Mouse (Mus musculus): Measurements from ENCODE around the gene Lzts2. TPM values are rescaled to one million over a fixed set of nuclear protein-coding genes. Genes with fewer than 3 reads are reported as not detected.
"Not testable (repeated sequence)": the region's sequence is repeated elsewhere in the genome, so short reads cannot be mapped to it uniquely, and the experiment has no call there.

Lzts2 gene
- polyA plus RNA-seq, 1 experiment from 2014 or later = 71.0 TPM

DNA sequence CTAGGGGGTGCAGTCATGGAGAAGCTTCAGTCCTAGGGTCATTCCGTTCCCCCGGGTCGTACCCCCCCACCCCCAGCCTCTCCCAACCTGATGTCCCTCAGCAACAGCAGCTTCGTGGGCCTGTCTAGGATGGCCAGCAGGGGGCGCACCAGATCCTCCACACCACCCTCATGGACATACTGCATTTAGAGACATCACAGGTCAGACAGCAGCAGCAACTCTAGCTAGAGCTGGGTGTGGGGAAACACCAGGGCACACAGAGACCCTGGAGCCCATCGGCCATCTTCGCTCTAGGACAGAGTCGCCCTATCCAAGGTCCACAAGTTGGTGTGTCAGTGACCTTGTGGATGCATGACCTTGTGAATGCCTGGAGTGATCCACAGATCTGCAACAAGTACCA lies 15.9 kb downstream of the Lzts2 start:
- no peak for ATAC-seq (ENCODE audit: low FRiP score)
- 49% methylated on average over 8 of the region's 8 CpGs for WGBS
- no peak overlapping the region for H3K4me3 ChIP-seq

GRCm38 (mm10) chr19:45030746-45031693 lies 16.8 kb downstream of the Lzts2 start:
- Histone ChIP-seq H3K27ac (no peak overlapping the region), H3K9ac (no peak overlapping the region), H3K4me1 (peaks cover 27% of the 10 kb centered on the region), H3K4me3 (no peak overlapping the region), H3K27me3 (peaks cover under 1% of the 10 kb centered on the region; the same call in 1 of the 2 replicates), H3K9me3 (replicated peaks) (no peaks in the 10 kb centered on the region), H3K36me3 (peaks cover 19% of the 10 kb centered on the region), H3K4me2 (replicated peaks) (peak overlapping the region; percentile 19)
- peak; percentile 21; the same call in 1 of the 2 replicates for ATAC-seq (ENCODE audit: low FRiP score)
- 42% methylated on average over 20 of the region's 20 CpGs for WGBS

More for the DNA sequence above, 15.9 kb downstream of the Lzts2 start:
- H3K36me3 ChIP-seq = peaks cover 28% of the 10 kb centered on the region
- no peak overlapping the region for H3K9ac ChIP-seq
- H3K4me2 ChIP-seq (replicated peaks) = no peak overlapping the region
- no peaks in the 10 kb centered on the region for H3K9me3 ChIP-seq (replicated peaks)
- H3K4me1 ChIP-seq = peaks cover 27% of the 10 kb centered on the region
- no peaks in the 10 kb centered on the region for H3K27me3 ChIP-seq
- no peak overlapping the region for H3K27ac ChIP-seq

DNA sequence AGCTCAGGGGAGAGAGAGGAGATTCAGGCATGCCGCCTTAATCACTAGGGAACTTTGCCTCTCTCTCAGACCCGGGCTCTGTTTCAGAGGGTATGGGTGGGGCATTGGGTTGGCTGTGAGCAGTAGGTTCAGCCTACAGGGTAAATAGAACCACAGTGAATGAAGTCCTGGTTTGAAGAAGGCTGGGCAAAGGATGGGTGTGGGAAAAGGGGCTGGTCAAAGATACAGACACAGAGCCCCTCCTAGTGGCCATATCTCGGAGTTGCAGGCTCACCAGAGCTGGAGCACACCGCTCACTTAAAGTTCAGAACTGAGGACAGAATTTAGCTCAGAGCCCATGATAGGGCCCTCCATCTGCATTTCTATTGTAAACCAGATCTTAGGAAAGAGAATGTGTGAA lies 17.6 kb downstream of the Lzts2 start:
- Histone ChIP-seq H3K9me3 (replicated peaks) (no peaks in the 10 kb centered on the region), H3K36me3 (peaks cover 12% of the 10 kb centered on the region), H3K4me2 (replicated peaks) (no peak overlapping the region), H3K27ac (no peak overlapping the region), H3K9ac (no peak overlapping the region), H3K4me1 (peaks cover 27% of the 10 kb centered on the region), H3K4me3 (no peak overlapping the region), H3K27me3 (peaks cover 7% of the 10 kb centered on the region; the same call in 1 of the 2 replicates)
- peak; percentile 29; the same call in 1 of the 2 replicates for ATAC-seq (ENCODE audit: low FRiP score)
- WGBS = 19% methylated on average over 4 of the region's 4 CpGs

DNA sequence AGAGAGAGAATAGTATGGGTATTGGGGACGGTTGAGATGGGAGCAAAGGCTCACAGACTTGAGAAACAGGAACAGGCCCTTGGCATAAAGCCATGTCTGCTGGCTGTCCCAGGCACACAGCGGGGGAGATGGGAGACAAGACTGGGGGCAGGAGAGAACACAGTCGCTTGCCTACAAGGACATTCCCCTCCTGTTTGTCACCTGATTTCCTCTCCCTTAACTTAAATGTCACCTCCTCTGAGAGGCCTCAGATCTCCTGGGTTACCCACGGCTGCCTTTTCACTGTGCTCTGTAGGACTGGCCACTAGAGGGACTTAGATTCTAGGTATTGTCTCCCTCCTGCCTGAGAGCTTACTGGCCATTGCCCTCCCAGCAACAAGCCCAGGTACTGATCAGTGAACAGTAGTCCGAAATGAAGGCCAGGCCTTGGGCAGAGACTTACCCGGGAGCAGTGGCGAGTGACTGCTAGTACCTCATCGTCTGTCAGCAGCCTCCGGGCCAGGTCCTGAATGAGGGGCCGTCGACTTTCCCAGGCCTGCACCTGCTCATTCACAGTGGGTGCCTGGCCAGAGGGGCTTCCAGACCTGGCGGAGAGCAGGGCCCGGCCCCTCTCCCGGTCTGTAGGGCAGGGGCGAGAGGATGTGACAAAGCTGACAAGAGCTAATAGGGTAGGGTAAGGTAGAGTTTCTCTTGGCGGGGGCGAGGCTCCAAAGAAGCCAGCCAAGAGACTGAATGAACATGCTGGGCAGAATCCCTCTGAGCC lies 18.5 kb downstream of the Lzts2 start:
- no peak for ATAC-seq (ENCODE audit: low FRiP score)
- H3K4me2 ChIP-seq (replicated peaks) = no peak overlapping the region
- H3K4me3 ChIP-seq = no peak overlapping the region
- H3K36me3 ChIP-seq = 0 out of 2 replicates have a peak, but pooled peaks cover 4% of the 10 kb centered on the region
- H3K27ac ChIP-seq = no peak overlapping the region
- WGBS = 49% methylated on average over 17 of the region's 17 CpGs
- peaks cover 21% of the 10 kb centered on the region for H3K4me1 ChIP-seq
- no peaks in the 10 kb centered on the region for H3K9me3 ChIP-seq (replicated peaks)
- H3K9ac ChIP-seq = no peak overlapping the region
- peaks cover 10% of the 10 kb centered on the region; the same call in 1 of the 2 replicates for H3K27me3 ChIP-seq

- Histone ChIP-seq H3K27me3 (peaks cover 31% of the 10 kb centered on the region), H3K36me3 (no peaks in the 10 kb centered on the region), H3K4me2 (replicated peaks) (no peak overlapping the region), H3K9me3 (replicated peaks) (no peaks in the 10 kb centered on the region), H3K9ac (no peak overlapping the region), H3K4me1 (peaks cover 11% of the 10 kb centered on the region), H3K27ac (no peak overlapping the region), H3K4me3 (no peak overlapping the region)
- WGBS = 32% methylated on average over 14 of the region's 16 CpGs
- ATAC-seq (ENCODE audit: low FRiP score) = no peak
Measured at GRCm38 (mm10) chr19:45036867-45037266, 22.7 kb downstream of the Lzts2 start.

GRCm38 (mm10) chr19:45038198-45038597 lies 24.0 kb downstream of the Lzts2 start:
- not testable (repeated sequence) for H3K4me1 ChIP-seq; H3K4me3 ChIP-seq; H3K9me3 ChIP-seq (replicated peaks); H3K4me2 ChIP-seq (replicated peaks); H3K36me3 ChIP-seq; H3K9ac ChIP-seq; ATAC-seq (ENCODE audit: low FRiP score); H3K27ac ChIP-seq
- H3K27me3 ChIP-seq = peaks cover 36% of the 10 kb centered on the region
- WGBS = 91% methylated on average over 7 of the region's 7 CpGs

- no peak overlapping the region for H3K9ac ChIP-seq
- no peaks in the 10 kb centered on the region for H3K9me3 ChIP-seq (replicated peaks)
- no peak overlapping the region for H3K27ac ChIP-seq
- peak; percentile 21; the same call in 1 of the 2 replicates for ATAC-seq (ENCODE audit: low FRiP score)
- H3K36me3 ChIP-seq = no peaks in the 10 kb centered on the region
- no peak overlapping the region for H3K4me2 ChIP-seq (replicated peaks)
- no peak overlapping the region for H3K4me3 ChIP-seq
- WGBS = 51% methylated on average over 13 of the region's 13 CpGs
- H3K4me1 ChIP-seq = peaks cover 2% of the 10 kb centered on the region; the same call in 1 of the 2 replicates
- peaks cover 52% of the 10 kb centered on the region for H3K27me3 ChIP-seq
Measured at GRCm38 (mm10) chr19:45040214-45040613, 26.0 kb downstream of the Lzts2 start.

GRCm38 (mm10) chr19:45044389-45044927 lies 30.2 kb downstream of the Lzts2 start:
- ATAC-seq (ENCODE audit: low FRiP score) = no peak
- WGBS = 60% methylated on average over 11 of the region's 11 CpGs
- no peak overlapping the region for H3K4me2 ChIP-seq (replicated peaks)
- H3K36me3 ChIP-seq = no peaks in the 10 kb centered on the region
- peaks cover 35% of the 10 kb centered on the region for H3K4me1 ChIP-seq
- H3K4me3 ChIP-seq = no peak overlapping the region
- no peak overlapping the region for H3K9ac ChIP-seq
- no peaks in the 10 kb centered on the region for H3K9me3 ChIP-seq (replicated peaks)
- no peak overlapping the region for H3K27ac ChIP-seq
- H3K27me3 ChIP-seq = peaks cover 50% of the 10 kb centered on the region

- Histone ChIP-seq H3K4me3 (no peak overlapping the region), H3K4me2 (replicated peaks) (no peak overlapping the region), H3K27me3 (peaks cover 42% of the 10 kb centered on the region), H3K36me3 (no peaks in the 10 kb centered on the region), H3K9me3 (replicated peaks) (no peaks in the 10 kb centered on the region), H3K9ac (no peak overlapping the region), H3K4me1 (peaks cover 34% of the 10 kb centered on the region), H3K27ac (no peak overlapping the region)
- WGBS = 36% methylated on average over 15 of the region's 15 CpGs
- ATAC-seq (ENCODE audit: low FRiP score) = no peak
Measured at GRCm38 (mm10) chr19:45045236-45045635, 31.0 kb downstream of the Lzts2 start.

DNA sequence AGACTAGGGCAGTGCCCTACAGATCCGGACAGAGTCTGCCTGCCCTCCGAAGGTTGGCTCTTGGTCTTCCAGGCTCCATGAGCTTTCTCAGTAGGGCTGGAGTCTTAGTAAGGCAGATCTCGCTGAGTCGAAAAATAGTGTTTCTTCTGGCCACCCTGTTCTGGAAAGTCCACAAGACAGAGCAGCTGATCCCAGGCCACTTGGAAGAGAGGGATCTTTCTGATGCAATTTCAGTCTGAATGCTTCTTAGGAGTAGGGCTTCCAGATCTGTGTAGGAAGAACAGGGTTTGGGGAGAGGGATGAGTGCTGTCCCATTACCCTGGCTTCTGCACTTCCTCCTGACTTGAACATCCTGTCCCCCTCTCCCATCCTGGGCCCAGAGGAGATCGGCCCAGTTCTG lies 31.4 kb downstream of the Lzts2 start, which contains the start of gene Pdzd7:
Pdzd7 (minus strand) TSS at position 67 of the 400 bp plus-strand sequence.
- Histone ChIP-seq H3K27ac (no peak within 1 kb of the TSS), H3K4me2 (replicated peaks) (peak within 1 kb of the TSS; percentile 71), H3K9me3 (replicated peaks) (no peaks in the 10 kb centered on the region), H3K36me3 (0 out of 2 replicates have a peak, but pooled peaks cover 2% of the 10 kb centered on the region), H3K4me1 (peaks cover 34% of the 10 kb centered on the region), H3K4me3 (peak within 1 kb of the TSS; percentile 49), H3K27me3 (peaks cover 38% of the 10 kb centered on the region), H3K9ac (peak within 1 kb of the TSS; percentile 69)
- no peak for ATAC-seq (ENCODE audit: low FRiP score)
- 83% methylated on average over 5 of the region's 5 CpGs for WGBS

- peak; percentile 57 for ATAC-seq (ENCODE audit: low FRiP score)
- peak overlapping the region; percentile 69 for H3K9ac ChIP-seq
- 0 out of 2 replicates have a peak, but pooled peaks cover 7% of the 10 kb centered on the region for H3K36me3 ChIP-seq
- WGBS = 3% methylated on average over 34 of the region's 34 CpGs
- peaks cover 34% of the 10 kb centered on the region for H3K27me3 ChIP-seq
- peaks cover 34% of the 10 kb centered on the region for H3K4me1 ChIP-seq
- peak overlapping the region; percentile 49 for H3K4me3 ChIP-seq
- peak overlapping the region; percentile 71 for H3K4me2 ChIP-seq (replicated peaks)
- H3K27ac ChIP-seq = peak overlapping the region; percentile 87
- H3K9me3 ChIP-seq (replicated peaks) = no peaks in the 10 kb centered on the region
Measured at GRCm38 (mm10) chr19:45046523-45047321, 32.5 kb downstream of the Lzts2 start.

Measured in hindbrain, embryonic 12.5 days (tissue).